Mouse (Mus musculus): ENCODE measurements at regions not wholly inside any gene's neighbourhood (a gene's known extent, or its start where the extent isn't known, plus 50 kb on each side); places are given as distances from the start of the nearest gene placed in this dataset.

- DNase-seq (ENCODE audit: low spot score): no peak
These were observed 277.9 kb downstream of the Basp1 start for GRCm38 (mm10) chr15:25135471-25136262.

GRCm38 (mm10) chr15:25130096-25130495 lies 283.5 kb downstream of the Basp1 start:
- no peak for DNase-seq (ENCODE audit: low spot score)

DNA sequence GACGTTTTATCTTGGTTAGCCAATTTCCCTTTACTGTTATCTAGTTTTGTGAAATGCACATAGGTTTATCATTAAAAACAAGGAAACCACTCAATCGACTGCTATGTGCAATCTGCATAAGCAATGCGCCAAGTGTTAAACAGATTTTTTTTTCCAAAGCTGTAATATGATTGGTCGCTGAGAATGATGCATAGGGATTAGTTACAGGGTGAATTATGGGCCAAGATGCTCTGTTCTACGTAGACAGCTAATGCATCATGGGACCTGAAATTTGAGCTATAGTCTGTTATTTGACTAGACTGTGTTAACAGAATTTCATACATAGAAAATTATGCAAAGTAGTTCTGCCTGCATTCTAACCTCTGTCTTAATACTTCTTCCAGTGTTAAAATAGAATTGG lies 284.0 kb downstream of the Basp1 start:
- DNase-seq (ENCODE audit: low spot score): no peak

DNA sequence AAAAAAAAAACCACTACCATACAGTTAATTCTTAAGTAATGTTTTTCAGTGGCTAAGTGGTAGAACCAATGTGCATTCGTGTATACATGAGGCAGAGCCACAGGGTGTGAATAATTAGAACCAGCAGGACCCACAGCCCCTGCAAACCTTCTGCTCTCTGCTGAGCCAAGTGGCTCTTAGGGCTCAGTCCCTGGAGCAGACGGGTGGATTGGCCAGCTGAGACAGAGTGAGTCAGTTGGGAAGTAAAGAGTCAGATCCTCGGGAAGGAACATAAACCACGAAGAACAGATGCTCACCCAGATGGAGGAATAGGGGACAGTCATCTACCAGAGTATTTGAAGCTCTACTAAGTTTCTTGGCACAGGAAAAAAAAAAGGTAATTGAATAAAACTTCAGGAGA lies 293.1 kb downstream of the Basp1 start:
- DNase-seq (ENCODE audit: low spot score): no peak

DNA sequence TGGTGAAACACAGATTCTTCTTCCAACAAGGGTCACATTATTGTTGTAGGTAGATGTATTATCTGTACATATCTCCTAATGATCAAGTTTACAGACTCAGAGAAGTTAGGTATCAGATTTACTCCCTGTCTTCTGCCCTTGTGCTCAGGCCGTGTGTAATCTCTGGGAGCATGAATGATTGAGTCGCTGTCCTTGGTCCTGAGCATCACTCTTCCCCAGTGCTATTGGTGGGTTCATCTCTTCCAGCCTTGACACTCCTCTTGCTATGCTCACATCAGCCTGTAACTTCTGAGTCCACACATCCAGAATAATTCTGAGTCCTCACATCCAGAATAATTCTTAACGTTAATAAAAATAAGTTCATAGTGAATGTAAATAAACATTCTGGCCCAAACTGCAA lies 295.6 kb downstream of the Basp1 start:
- peak; percentile 6 for DNase-seq (ENCODE audit: low spot score)

DNA sequence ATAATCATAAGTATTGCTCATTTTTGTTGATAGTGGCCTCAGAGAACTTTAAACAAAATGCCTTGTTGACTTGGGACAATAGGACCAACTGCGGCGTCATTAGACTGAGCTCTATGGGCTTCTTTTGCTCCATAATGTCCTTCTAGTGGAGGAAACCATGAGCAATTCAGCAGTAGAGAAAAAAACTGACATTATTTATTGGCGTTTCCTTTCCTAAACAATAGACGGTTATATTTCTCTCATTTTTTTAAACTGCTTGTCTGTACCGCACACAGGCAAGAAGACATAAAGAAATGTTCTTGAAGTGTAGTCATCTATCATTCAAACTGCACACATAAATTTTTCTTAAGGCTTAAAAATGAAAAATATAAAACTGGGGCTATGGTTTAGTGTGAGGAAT lies 310.8 kb downstream of the Basp1 start:
- DNase-seq (ENCODE audit: low spot score): no peak

DNA sequence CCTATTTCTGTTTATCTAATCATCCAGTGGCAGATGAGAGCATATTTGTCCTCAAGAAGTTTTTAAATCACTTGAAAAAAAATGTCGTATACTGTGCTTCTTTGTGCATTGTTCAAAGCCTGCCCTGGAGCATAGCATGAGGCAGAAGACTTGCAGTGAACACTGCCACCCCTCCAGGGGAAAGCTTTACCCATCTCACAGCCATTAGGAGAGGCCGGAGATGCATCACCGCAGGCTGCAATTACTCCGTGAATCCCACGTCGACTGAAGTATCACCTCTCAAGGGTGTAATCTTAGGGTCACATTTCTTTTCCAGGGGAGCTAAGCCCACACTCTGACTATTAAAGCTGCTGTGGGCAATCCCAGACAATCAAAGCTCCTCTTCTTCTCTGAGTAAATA lies 319.8 kb downstream of the Basp1 start:
- no peak for DNase-seq (ENCODE audit: low spot score)

- DNase-seq (ENCODE audit: low spot score): no peak
These were observed 343.9 kb downstream of the Basp1 start for GRCm38 (mm10) chr15:25069701-25070100.

- no peak for DNase-seq (ENCODE audit: low spot score)
These were observed 354.2 kb downstream of the Basp1 start for GRCm38 (mm10) chr15:25059347-25059746.

DNA sequence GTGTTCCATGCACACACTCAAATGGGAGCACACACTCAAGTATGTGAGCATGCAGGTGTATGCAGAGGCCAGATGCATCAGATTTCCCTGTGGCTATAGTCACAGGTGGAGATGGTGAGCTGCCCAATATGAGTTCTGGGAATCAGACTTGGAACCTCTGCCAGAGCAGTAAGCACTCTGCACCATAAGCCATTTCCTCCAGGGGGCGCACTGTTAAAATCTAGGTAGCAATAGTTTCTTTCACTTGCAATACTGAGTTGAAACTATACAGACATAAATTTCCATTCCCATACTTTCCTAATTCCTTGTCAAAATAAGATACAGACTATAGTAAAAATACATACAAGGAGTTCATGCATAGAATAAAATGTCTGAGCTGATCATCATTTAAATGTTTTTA lies 365.7 kb downstream of the Basp1 start:
- DNase-seq (ENCODE audit: low spot score): peak; percentile 60

DNA sequence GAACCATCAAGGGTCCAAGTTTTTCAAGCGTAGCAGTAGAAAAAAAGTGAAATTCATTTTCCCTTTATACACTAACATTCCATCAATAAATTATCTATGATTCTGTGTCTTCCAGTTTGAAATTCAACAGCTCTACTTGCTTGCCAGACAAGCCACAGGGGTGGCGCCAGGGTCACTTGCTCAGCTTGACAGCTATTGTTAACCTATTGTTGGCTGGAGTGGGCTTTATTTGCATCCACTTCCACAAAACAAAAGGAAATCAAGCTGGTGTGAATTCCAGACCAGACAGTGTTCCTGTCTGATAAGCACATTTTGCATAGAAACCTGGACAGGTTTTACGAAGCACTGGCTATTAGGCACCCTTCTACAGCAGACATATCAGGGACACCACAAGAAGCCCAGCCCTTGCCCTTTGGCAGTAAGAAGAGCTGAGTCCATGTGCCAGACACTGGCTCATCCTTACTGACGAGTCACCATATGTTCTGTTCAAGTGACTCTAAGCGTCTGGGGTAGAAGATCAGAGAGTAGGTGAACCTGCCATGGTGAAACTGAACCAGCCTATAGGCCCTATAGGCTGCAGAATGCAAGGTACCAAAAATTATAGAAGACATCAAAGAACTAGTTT lies 366.9 kb downstream of the Basp1 start:
- no peak for DNase-seq (ENCODE audit: low spot score)

- no peak for DNase-seq (ENCODE audit: low spot score)
These were observed 377.3 kb downstream of the Basp1 start for GRCm38 (mm10) chr15:25036231-25036630.

DNA sequence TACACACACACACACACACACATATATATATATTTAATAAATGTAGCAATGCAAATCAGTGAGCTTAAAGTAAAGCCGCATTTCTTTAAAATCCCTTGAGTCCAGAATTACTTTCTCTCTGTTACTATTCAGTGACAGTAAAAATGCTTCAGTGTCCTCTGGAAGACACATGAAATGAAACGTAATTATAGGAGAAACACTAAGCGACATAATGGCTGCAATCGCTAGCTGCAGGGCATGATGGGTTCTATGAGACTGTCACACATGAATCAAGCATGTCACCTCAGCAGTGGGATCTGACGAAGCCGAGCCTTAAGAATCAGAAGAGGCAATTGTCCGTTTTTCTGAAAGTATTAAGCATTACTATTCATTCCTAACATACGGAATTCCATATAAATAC lies 385.7 kb downstream of the Basp1 start:
- DNase-seq (ENCODE audit: low spot score): no peak

- no peak for DNase-seq (ENCODE audit: low spot score)
These were observed 386.6 kb downstream of the Basp1 start for GRCm38 (mm10) chr15:25026786-25027461.

- DNase-seq (ENCODE audit: low spot score): no peak
These were observed 387.2 kb downstream of the Basp1 start for GRCm38 (mm10) chr15:25026351-25026750.

GRCm38 (mm10) chr15:25020916-25021315 lies 392.6 kb downstream of the Basp1 start:
- no peak for DNase-seq (ENCODE audit: low spot score)

GRCm38 (mm10) chr15:25019352-25019941 lies 394.1 kb downstream of the Basp1 start:
- DNase-seq (ENCODE audit: low spot score): no peak

DNA sequence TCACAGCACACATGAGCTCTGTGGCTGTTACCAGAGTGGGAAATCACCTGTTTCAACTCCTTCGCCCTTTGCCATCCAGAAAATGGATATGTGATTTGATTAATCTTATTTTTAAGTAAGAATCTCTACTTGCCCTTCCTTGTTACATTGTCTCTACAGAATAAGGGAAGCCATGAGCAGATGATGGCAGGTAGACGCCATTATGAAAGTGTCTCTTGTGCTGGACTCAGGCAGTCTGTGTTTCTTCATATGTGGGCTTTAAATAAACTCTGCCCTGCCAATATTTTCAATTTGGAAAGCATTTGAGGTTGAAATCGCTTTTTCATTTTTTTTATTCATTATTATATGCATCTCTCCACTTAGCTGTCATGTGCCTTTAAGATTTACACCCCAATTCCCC lies 394.6 kb downstream of the Basp1 start:
- no peak for DNase-seq (ENCODE audit: low spot score)

DNA sequence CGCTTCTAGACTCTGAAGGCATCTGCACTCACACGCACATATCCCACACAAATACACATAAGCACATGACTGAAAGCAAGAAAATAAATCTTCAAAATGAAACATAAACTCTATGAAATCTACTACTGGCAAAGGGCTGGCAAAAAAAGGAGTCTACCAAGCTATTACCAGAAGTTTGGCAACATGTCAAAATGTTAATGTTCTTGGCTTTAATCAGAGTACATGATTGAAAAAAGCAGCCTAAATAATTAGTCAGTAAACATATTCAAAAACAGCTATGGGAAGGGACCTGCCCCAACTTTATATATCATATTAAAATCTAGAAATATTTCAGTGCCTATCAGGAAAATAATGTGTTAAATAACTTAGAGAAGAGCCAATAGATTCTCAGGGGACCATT lies 405.8 kb downstream of the Basp1 start:
- DNase-seq (ENCODE audit: low spot score): no peak

GRCm38 (mm10) chr15:25000171-25000570 lies 413.4 kb downstream of the Basp1 start:
- no peak for DNase-seq (ENCODE audit: low spot score)

DNA sequence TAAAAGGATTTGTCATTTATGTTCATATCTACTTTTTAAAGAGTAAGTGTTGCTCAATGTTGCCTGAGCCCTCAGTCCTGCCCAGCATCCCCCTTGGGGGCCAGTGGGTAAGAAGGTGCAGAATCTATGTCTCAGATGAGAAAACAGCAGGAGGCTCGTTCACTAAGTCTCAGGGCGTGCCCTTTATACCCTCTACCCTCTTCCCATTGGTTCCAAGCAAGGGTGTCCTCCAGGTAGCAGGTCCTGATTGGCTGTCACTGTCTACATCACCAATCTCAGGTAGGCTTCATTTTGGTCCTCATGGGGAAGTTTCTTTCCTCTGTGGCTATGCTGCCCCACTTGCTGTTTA lies 420.3 kb downstream of the Basp1 start:
- no peak for DNase-seq (ENCODE audit: low spot score)

DNA sequence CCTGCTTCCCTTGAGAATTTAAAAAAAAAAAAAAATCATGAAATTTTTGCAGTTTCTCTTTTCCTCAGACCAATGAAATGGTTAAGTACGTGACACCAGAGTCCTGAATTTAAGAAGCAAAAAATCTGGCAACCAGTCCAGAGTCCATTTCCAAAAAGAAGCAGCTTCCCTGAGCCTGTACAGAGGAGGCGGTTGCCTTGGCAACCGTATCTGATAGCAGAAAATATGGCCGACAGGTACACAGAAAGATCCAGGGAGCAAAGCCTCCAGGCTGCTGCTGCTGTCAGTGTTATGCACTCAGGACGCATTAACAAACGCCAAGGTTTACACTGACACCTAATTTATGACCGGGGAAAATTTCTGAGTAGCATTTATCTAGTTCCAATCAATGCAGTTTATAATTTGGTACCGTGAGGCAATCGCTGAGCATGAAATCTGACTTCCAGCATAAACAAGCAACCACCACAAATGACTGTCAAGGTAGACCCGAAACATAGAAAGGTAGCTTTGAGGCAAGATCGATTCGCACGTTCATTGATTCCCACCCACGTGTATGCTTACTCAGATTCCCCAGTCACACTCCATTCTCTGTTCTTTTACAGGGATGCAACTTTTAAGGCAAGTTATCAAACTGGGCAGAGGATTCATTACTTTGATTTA lies 420.8 kb downstream of the Basp1 start:
- no peak for DNase-seq (ENCODE audit: low spot score)
